Mouse (Mus musculus) heart, embryonic 13.5 days (tissue): ENCODE results near the gene Fbxo41. TPM values are rescaled to one million over a fixed set of nuclear protein-coding genes. Genes with fewer than 3 reads are reported as not detected.

Experiments used
- ATAC-seq: fragments of 200-750 bp; cut with Nextera tagmentation; 2 replicates; pipeline ENCODE4 v1.8.0; 2017; ENCODE audit warnings: moderate TSS enrichment; ENCODE audit not compliant: insufficient number of reproducible peaks, low FRiP score, low TSS enrichment; ENCODE audit errors: extremely low read depth
- H3K27ac ChIP-seq: fragments of 300-500 bp; sonication (generic); replicated peaks from 2 replicates; pipeline ENCODE4 v1.5.1; 2015; ENCODE audit warnings: moderate library complexity, mild to moderate bottlenecking, inconsistent platforms
- H3K27me3 ChIP-seq: fragments of 300-500 bp; sonication (generic); replicated peaks from 2 replicates; pipeline ENCODE4 v1.6.1; 2015; ENCODE audit warnings: mild to moderate bottlenecking, inconsistent platforms
- H3K36me3 ChIP-seq: fragments of 300-500 bp; sonication (generic); 2 replicates; pipeline ENCODE4 v1.6.1; 2015; ENCODE audit warnings: mild to moderate bottlenecking, inconsistent platforms
- H3K4me1 ChIP-seq: fragments of 300-500 bp; sonication (generic); 2 replicates; pipeline ENCODE4 v1.6.1; 2015; ENCODE audit warnings: inconsistent platforms
- H3K4me2 ChIP-seq: fragments of 300-500 bp; sonication (generic); 2 replicates; pipeline ENCODE4 v1.6.1; 2015; ENCODE audit warnings: inconsistent platforms, mild to moderate bottlenecking, moderate library complexity
- H3K4me3 ChIP-seq: fragments of 300-500 bp; sonication (generic); 2 replicates; pipeline ENCODE4 v1.5.1; 2015; ENCODE audit warnings: moderate library complexity, mild to moderate bottlenecking, inconsistent platforms
- H3K9ac ChIP-seq: fragments of 300-500 bp; sonication (generic); 2 replicates; pipeline ENCODE4 v1.6.1; 2015; ENCODE audit warnings: inconsistent platforms, mild to moderate bottlenecking, moderate library complexity
- H3K9me3 ChIP-seq: fragments of 300-500 bp; sonication (generic); 2 replicates; pipeline ENCODE4 v1.6.1; 2016; ENCODE audit warnings: inconsistent platforms
- WGBS: fragments of 180-500 bp; shearing (Covaris S2); methylation state at CpG from one replicate; pipeline ENCODE4 v1.1.7; 2015; ENCODE audit warnings: mixed read lengths; 5-methylcytosine and 5-hydroxymethylcytosine counted together
- polyA plus RNA-seq: library from polyadenylated mRNA; unstranded; fragments of >200 nt; fragmentation: Nextera tagmentation; extraction: Ambion mirVana; gene quantifications from 2 replicates; pipeline ENCODE4 v1.2.1, GENCODE M21; 2015

Gene Fbxo41
- polyA plus RNA-seq, 1 experiment from 2014 or later = 0.05 TPM

GRCm38 (mm10) chr6:85489717-85490116 lies 13.1 kb downstream of the Fbxo41 start:
- WGBS = 68% methylated on average over 3 of the region's 3 CpGs
- Histone ChIP-seq H3K27ac (no peak overlapping the region), H3K4me3 (no peak overlapping the region), H3K36me3 (no peaks in the 10 kb centered on the region), H3K9me3 (peaks cover 4% of the 10 kb centered on the region; the same call in 1 of the 2 replicates), H3K27me3 (peaks cover 35% of the 10 kb centered on the region), H3K4me2 (no peak overlapping the region), H3K9ac (no peak overlapping the region), H3K4me1 (no peaks in the 10 kb centered on the region)
- no peak for ATAC-seq

- no peak for ATAC-seq
- Histone ChIP-seq H3K9me3 (peaks cover 4% of the 10 kb centered on the region; the same call in 1 of the 2 replicates), H3K4me1 (peaks cover 8% of the 10 kb centered on the region; the same call in 1 of the 2 replicates), H3K27ac (no peak overlapping the region), H3K27me3 (peaks cover 47% of the 10 kb centered on the region), H3K4me2 (no peak overlapping the region), H3K36me3 (no peaks in the 10 kb centered on the region), H3K9ac (no peak overlapping the region), H3K4me3 (no peak overlapping the region)
- WGBS = 75% methylated on average over 4 of the region's 4 CpGs
These were observed 14.3 kb downstream of the Fbxo41 start for GRCm38 (mm10) chr6:85488510-85488909.

DNA sequence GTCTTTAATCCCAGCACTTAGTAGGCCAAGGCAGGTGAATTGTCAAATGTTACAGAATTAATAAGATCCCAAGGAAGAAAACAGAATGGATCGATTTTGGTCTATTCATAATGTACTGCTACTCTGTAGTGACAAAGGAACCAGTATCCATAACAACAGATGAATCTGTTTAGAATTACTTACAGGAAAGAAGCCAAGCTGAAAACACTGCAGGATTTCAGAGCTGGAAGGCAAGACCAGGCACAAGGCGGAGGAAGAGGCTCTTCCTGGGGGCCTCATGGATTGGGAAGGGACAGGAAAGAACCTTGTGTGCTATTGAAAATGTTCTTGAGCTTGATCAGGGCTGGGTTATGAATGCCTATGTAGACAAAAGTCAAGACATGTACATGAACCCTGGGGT lies 17.1 kb downstream of the Fbxo41 start:
- Histone ChIP-seq H3K4me1 (peaks cover 8% of the 10 kb centered on the region; the same call in 1 of the 2 replicates), H3K4me2 (no peak overlapping the region), H3K27me3 (peaks cover 74% of the 10 kb centered on the region), H3K9me3 (peaks cover 9% of the 10 kb centered on the region), H3K27ac (no peak overlapping the region), H3K4me3 (no peak overlapping the region), H3K9ac (no peak overlapping the region), H3K36me3 (no peaks in the 10 kb centered on the region)
- ATAC-seq = no peak
- WGBS = 67% methylated on average over 2 of the region's 2 CpGs

DNA sequence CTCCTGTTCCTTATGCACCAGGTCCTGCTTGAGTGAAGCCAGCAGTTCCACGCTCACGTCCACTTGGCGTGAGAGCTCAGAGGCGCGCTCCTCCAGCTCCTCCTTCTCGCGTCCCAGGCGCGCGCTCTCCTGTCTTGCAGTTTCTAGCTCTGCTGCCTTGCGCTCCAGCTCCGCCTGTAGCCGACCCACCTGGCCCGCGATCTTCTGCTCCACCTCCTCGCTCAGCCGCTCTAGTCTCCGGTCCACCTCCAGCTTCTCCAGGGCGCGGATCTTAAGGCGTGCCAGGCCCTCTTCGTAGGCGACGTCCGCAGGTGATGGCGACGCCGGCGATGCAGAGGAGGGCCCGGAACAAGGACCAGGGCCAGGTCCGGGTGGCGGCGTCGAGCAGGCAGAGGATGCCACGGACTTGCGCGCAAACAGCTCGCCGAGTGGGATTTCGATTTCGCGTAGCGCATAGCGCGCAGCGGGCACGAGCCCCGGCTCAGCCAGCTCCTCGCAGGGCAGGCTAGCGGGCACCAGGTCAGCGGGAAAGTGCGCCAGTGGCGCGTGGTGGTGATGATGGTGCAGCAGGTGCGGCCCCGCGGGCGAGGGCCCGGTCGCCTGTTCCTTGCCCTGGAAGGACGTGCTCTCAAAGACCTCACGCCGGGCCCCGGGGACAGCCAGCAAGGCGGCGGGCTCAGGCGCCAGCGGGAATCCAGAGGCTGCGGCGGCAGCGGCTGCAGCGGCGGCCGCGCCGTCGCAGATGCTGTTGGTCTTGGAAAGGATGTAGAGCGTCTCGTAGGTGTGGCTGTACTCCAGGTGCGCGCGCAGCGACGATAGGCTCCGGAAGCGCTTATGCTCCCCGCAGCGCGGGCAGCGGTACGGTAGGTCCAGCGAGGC lies 18.7 kb downstream of the Fbxo41 start:
- peaks cover 88% of the 10 kb centered on the region for H3K27me3 ChIP-seq

GRCm38 (mm10) chr6:85480685-85481084 lies 22.1 kb downstream of the Fbxo41 start:
- Histone ChIP-seq H3K27me3 (peaks cover 95% of the 10 kb centered on the region), H3K27ac (no peak overlapping the region), H3K4me2 (no peak overlapping the region), H3K36me3 (no peaks in the 10 kb centered on the region), H3K9me3 (peaks cover 5% of the 10 kb centered on the region), H3K9ac (no peak overlapping the region), H3K4me3 (no peak overlapping the region), H3K4me1 (peaks cover 8% of the 10 kb centered on the region; the same call in 1 of the 2 replicates)
- no peak for ATAC-seq
- WGBS = 59% methylated on average over 16 of the region's 16 CpGs

More for the DNA sequence above, 18.7 kb downstream of the Fbxo41 start:
- no peak for ATAC-seq
- Histone ChIP-seq H3K36me3 (no peaks in the 10 kb centered on the region), H3K4me3 (peak overlapping the region; percentile 38), H3K4me1 (peaks cover 8% of the 10 kb centered on the region; the same call in 1 of the 2 replicates), H3K27ac (no peak overlapping the region), H3K4me2 (peak overlapping the region; percentile 56), H3K9me3 (peaks cover 9% of the 10 kb centered on the region), H3K9ac (no peak overlapping the region)
- 4% methylated on average over 91 of the region's 92 CpGs for WGBS

DNA sequence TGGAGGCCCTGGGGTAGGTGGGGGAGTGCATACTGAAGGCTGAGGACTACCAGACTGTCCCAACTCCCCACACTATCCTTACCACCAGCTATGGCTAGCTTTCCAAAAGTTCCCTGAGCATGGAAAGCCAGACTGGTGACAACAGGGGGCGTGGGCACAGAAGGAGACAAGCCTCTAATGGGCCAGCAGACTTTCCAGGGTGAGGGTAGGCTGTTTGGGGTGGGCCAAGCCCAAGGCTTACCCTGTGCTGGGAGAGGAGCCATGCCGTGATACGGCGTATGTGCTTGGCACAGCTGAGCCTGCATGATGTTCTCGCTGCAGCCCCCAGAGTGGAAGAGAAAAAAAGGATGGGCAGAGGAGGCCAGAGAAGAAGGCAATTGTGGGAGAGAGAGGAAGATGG lies 22.8 kb downstream of the Fbxo41 start:
- Histone ChIP-seq H3K9ac (no peak overlapping the region), H3K9me3 (peaks cover 5% of the 10 kb centered on the region), H3K4me3 (no peak overlapping the region), H3K27me3 (peaks cover 95% of the 10 kb centered on the region), H3K27ac (no peak overlapping the region), H3K4me2 (no peak overlapping the region), H3K4me1 (peaks cover 8% of the 10 kb centered on the region; the same call in 1 of the 2 replicates), H3K36me3 (no peaks in the 10 kb centered on the region)
- WGBS = 76% methylated on average over 5 of the region's 5 CpGs
- no peak for ATAC-seq

- peaks cover 93% of the 10 kb centered on the region for H3K27me3 ChIP-seq
These were observed 24.4 kb downstream of the Fbxo41 start for GRCm38 (mm10) chr6:85478416-85478815.

GRCm38 (mm10) chr6:85477366-85477917 lies 25.4 kb downstream of the Fbxo41 start:
- Histone ChIP-seq H3K27me3 (peaks cover 93% of the 10 kb centered on the region), H3K4me2 (no peak overlapping the region), H3K4me3 (no peak overlapping the region), H3K27ac (no peak overlapping the region), H3K9ac (no peak overlapping the region), H3K4me1 (no peaks in the 10 kb centered on the region), H3K36me3 (no peaks in the 10 kb centered on the region), H3K9me3 (peaks cover 5% of the 10 kb centered on the region)
- ATAC-seq = no peak
- WGBS = 25% methylated on average over 10 of the region's 10 CpGs

More at GRCm38 (mm10) chr6:85478416-85478815, 24.4 kb downstream of the Fbxo41 start:
- ATAC-seq = no peak
- Histone ChIP-seq H3K4me1 (no peaks in the 10 kb centered on the region), H3K4me2 (no peak overlapping the region), H3K4me3 (no peak overlapping the region), H3K9ac (no peak overlapping the region), H3K27ac (no peak overlapping the region), H3K9me3 (peaks cover 5% of the 10 kb centered on the region), H3K36me3 (no peaks in the 10 kb centered on the region)
- WGBS = 34% methylated on average over 14 of the region's 14 CpGs

DNA sequence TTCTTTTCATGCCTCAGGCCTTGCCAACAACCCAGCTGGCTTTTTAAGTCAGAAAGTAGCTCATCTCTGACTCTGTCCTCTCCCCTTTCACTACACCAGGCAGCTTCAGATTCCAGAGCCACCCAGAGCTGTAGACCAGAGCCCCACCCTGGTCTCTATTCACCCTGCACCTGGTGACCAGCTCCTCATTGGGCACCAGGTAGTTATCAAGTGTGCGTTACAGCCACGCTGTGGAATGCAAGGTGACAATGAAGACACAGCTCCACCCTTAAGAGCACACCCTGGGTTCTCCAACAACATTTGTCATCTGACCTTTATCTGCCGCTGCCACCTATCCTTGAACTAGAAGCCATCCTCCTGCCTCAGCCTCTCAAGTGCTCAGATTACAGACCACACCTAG lies 27.2 kb downstream of the Fbxo41 start:
- WGBS = 71% methylated on average over 3 of the region's 3 CpGs
- H3K36me3 ChIP-seq = no peaks in the 10 kb centered on the region
- H3K27me3 ChIP-seq = peaks cover 89% of the 10 kb centered on the region

DNA sequence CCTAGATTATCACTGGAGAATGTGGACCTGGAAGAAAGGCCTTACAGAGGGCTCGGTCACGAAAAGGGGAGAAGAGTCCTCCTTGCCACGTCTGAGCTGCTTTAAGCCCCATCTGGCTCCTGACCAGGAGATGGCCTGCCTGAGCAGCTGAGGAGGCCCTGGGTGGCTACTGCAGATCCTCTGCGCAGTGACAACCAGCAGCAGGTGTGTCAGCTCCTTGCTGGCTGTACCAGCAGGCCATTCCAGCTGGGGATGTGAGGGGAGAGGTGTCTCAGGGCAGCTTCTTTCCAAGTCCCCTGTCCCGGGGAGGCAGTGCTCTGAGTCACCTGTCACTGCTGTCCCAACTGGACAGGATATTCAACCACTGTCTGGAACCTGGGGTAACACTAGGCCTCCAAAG lies 30.3 kb downstream of the Fbxo41 start:
- no peak overlapping the region for H3K27ac ChIP-seq
- no peak overlapping the region for H3K4me2 ChIP-seq
- H3K4me3 ChIP-seq = no peak overlapping the region
- peaks cover 20% of the 10 kb centered on the region for H3K36me3 ChIP-seq
- H3K9ac ChIP-seq = no peak overlapping the region
- H3K27me3 ChIP-seq = peaks cover 59% of the 10 kb centered on the region
- H3K9me3 ChIP-seq = no peaks in the 10 kb centered on the region
- 51% methylated on average over 5 of the region's 5 CpGs for WGBS
- H3K4me1 ChIP-seq = no peaks in the 10 kb centered on the region
- ATAC-seq = no peak

More for the DNA sequence above, 27.2 kb downstream of the Fbxo41 start:
- Histone ChIP-seq H3K27ac (no peak overlapping the region), H3K4me1 (no peaks in the 10 kb centered on the region), H3K9me3 (no peaks in the 10 kb centered on the region), H3K4me3 (no peak overlapping the region), H3K9ac (no peak overlapping the region), H3K4me2 (no peak overlapping the region)
- ATAC-seq = no peak

- no peaks in the 10 kb centered on the region for H3K4me1 ChIP-seq
- WGBS = 53% methylated on average over 8 of the region's 8 CpGs
- ATAC-seq = 0 out of 2 replicates have a peak, but pooled peaks have one; percentile 34
- H3K9me3 ChIP-seq = no peaks in the 10 kb centered on the region
- H3K36me3 ChIP-seq = peaks cover 26% of the 10 kb centered on the region
- no peak overlapping the region for H3K4me3 ChIP-seq
- H3K4me2 ChIP-seq = no peak overlapping the region
- H3K27ac ChIP-seq = no peak overlapping the region
- no peak overlapping the region for H3K9ac ChIP-seq
- H3K27me3 ChIP-seq = peaks cover 56% of the 10 kb centered on the region
These were observed 30.8 kb downstream of the Fbxo41 start for GRCm38 (mm10) chr6:85471962-85472361.
